Mouse (Mus musculus): ENCODE measurements around the gene Mbd6.

The Mbd6 gene

DNA sequence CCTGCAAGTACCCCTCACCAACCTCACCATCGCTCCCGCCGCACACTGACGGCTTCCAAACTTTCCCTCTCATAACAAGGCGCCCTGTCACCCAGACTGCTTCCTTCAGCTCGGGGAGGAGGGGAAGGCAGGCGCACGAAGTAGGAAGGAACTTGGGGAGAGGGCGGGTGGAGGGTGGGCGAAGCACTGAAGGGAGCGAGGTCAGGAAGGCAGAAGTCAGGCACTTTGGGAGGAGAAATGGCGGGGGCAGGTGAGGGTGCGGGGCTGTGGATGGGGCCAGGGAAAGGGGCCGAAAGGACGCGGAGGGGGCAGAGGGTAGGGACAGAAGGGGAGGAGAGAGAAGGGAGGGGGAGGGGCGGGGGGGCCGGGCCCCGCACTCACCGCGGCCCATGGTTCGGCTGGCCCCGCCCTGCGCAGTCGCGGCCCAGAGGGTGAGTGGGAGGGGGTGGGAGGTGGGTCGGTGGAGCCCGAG, 454 bp downstream of the Mbd6 start:
- DNase-seq (ENCODE audit: low spot score in 2 of 2) = peak; percentile 45 to 70

DNA sequence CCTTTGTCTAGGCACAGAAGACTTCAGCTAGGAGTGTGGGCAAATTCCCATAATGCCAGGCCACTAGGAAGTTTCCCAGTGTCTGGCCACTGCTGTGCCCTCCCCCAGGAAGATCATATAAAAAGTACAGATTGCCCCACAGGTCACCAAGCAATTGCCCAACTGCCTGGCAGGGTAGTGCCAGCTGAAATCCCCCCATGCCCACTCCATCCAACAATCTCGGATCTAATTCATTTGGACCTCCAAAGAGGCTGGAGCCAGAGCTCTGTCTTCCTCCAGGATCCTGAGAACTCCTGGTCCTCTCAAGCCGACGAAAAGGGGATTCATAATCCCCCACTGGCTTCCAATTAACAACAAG, 903 bp downstream of the Mbd6 start:
- DNase-seq (ENCODE audit: low spot score in 2 of 2) = no peak

DNA sequence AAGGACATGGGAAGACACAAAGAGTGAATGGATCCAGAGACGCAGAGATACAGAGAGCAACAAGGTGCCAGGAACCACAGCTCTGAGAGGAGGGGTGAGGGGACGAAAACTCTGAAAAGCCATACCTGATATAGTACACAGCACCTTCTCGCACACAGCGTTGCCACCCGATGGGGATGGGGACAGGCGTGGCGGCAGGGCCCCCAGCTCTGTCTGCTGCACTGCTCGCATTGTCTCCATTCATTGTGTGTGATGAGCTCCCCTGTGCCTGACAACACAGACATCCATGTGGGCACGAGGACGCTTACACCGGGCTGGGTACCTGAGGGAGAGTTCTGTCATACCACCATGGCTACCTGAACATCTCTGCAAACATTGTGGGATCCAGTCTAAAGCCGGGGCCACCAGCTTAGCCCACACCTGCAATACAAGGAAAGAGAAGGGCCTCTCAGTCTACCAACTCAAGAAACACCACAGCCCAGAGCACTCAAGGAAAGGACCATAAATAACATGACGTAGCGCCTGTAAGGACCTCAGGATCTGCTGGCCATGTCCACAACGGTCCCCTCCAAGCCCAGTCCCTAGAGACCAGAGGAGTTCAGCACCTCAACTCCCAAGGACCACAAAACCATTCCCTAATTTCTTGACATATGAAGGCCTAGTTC, 1.4 kb downstream of the Mbd6 start:
- DNase-seq (ENCODE audit: low spot score in 2 of 2) = no peak

DNA sequence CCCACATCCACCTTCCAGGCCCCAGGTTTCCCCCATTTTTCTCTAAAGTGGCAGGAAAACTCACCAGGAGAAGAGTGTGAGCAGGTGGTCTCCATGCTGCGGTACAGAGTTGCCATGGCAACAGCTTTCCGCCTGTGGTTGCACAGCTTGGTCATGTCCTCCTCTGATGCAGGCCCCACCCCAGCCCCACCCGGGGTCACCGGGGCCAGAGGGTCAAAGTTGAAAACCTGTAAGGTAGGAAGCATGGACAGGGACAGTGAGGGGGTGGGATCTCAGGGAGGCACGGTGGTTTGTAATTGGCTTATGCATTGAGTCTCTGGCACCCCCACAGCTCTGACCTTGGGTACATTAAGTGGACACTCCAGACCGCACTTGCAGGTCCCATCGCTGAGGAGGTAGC, 2.1 kb downstream of the Mbd6 start:
- no peak for DNase-seq (ENCODE audit: low spot score in 2 of 2)

DNA sequence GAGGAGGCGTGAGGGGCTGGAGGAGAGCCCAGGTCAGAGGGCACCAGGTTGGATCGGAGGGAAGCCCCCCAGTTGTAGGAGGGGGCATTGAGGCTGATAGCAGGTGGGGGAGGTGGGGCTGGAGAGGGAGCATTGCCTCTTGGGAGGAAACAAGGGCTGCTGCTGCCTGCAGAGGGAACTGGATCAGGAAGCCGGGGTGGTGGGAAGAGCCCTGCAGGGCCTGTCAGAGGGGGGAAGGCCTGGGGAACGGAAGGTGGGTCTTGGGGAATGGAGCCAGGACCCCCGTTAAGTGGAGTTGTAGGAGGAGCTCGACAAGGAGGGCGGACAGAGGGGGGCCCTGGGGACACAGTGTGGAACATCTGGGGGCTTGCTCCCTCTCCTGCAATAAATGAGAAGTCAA, 2.6 kb downstream of the Mbd6 start:
- no peak for DNase-seq (ENCODE audit: low spot score in 2 of 2)

DNA sequence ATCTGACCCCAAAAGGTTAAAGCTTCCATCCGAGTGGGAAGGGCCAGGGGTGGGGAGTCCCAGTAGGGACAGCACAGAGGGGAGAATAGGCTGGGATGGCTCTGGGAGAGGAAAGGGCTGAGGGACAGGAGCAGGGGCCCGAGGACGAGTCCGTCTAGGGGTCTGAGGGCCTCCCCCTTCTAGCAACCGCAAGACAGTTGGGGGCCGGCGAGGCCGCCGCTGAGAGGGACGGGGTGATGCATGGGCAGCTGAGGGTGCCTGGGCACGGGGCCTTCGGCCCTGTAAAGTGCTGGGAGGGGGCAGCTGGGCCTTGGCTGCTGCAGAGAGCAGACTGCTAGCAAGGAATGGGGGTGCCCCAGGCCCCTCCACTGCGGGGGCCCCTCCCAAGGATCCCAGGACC, 3.2 kb downstream of the Mbd6 start:
- no peak for DNase-seq (ENCODE audit: low spot score in 2 of 2)

DNA sequence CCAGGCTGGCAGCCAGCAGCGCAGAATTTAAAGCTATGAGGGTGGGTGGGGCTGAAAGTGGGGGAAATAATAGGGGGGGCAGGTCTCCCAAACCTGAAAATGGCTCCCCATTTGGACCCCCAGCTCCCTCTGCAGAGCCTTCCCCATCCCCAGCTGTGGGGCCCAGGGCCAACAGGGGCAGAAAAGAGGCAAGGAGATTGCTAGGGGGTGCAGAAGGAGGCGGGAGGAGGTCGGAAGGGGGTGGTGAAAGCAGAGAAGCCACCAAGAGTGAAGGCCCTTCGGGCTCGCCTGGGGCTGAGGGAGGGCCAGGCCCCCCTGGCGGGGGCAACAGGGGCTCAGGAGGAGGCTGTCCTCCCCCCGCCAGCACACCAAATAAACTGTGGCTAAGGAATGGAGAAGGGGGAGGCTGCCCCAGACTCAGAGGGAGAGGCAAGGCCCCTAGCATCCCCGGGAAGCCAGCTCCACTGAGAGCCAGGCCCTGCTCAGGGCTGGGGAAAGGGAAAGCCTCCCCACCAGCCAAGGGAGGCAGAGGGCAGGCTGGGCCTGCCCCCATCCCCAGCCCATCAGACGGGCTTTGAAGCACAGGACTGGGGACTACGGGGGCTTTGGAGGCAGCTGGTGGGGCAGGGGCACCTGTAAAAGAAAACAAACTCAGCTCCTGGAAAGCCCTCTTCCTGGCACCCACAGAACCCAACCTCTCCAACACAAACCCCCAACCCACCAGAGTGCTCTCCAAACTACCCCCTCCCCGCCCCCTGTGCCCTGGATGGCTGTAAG, 3.9 kb downstream of the Mbd6 start:
- DNase-seq (ENCODE audit: low spot score in 2 of 2) = no peak

DNA sequence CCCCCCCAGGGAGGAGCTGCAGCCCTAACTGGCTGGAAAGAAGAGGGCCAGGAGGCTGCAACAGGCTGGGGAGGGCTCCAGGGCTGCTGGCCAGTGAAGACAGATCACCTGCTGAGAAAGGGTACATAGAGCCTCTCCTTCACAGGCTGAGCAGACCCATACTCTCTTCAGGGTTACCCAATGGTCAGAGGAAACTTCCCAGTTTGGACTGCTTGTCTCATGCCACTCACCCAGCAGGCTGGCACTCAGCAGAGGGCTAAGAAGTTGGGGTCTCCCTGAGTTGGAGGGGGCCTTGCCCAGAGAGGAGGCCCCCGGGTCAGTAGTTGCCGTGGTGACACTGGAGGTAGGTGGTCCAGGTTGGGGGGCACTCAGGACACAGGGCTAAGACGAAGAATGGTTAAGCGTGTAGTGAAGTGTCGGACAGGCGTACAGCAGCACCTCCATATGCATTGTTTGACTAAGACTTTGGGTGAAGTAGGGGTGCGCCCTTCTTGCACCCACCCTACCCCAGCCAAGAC, 4.7 kb downstream of the Mbd6 start:
- no peak for DNase-seq (ENCODE audit: low spot score in 2 of 2)

DNA sequence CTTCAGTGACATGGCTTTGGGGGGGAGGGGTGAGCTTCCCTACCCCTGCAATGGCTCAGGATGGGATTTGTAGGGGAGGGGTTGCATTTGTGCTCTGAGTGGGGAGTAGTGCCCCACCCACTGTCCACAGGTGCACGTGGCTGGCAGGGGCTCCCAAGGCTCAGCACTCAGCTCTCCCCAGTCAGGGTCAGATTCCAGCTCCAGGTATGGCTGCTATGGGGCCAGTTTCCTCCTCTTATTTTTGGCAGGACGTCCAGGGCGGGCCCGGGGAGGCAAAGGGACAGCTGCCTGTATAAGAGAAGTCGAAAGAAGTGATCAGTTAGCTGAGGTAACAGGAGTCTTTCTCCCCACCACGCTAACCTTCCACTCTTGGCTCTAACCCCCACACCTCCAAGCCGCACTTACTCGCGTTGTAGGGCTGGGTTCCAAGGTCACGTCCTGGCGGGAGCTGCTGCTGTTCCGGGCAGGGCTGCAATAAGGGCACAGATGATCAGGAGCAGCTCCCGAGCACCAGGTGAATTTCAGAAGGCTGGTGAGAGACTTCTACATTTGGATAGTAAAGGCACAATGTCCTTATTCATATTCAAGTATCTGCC, 6.1 kb downstream of the Mbd6 start:
- DNase-seq (ENCODE audit: low spot score in 2 of 2) = no peak

DNA sequence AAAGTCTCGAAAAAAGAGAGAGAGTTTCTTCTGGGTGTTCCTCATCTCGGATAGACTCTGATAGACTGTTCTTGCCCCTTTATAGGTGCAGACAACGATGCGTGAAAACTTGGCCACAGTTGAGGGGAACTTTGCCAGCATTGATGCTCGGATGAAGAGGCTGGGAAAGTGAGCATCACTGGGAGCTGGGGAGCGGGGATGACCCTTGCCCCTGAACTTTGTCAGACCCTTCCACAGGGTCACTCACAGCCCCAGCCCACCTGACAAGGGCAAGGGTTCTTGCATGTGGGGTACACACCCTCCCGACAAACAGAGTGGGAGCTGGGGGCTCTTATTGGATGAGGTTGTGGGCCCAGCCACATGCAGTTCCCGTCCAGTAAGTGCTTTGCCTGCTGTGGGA, 7.5 kb downstream of the Mbd6 start:
- no peak for DNase-seq (ENCODE audit: low spot score in 2 of 2)

DNA sequence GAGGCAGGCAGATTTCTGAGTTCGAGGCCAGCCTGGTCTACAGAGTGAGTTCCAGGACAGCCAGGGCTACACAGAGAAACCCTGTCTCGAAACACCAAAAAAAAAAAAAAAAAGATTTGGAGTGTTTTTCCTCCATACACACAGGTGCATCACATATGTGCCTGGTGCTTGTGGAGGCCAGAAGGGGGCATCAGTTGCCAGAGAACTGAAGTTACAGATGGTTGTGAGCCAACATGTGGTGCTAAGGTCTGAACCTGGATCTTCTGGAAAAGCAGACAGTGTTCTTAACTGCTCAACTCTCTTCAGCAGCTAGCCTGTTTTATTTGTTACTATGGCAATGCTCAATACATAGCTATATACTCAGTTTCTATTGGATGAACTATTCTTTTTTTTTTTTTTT, 9.1 kb downstream of the Mbd6 start:
- DNase-seq (ENCODE audit: low spot score in 2 of 2) = no peak

DNA sequence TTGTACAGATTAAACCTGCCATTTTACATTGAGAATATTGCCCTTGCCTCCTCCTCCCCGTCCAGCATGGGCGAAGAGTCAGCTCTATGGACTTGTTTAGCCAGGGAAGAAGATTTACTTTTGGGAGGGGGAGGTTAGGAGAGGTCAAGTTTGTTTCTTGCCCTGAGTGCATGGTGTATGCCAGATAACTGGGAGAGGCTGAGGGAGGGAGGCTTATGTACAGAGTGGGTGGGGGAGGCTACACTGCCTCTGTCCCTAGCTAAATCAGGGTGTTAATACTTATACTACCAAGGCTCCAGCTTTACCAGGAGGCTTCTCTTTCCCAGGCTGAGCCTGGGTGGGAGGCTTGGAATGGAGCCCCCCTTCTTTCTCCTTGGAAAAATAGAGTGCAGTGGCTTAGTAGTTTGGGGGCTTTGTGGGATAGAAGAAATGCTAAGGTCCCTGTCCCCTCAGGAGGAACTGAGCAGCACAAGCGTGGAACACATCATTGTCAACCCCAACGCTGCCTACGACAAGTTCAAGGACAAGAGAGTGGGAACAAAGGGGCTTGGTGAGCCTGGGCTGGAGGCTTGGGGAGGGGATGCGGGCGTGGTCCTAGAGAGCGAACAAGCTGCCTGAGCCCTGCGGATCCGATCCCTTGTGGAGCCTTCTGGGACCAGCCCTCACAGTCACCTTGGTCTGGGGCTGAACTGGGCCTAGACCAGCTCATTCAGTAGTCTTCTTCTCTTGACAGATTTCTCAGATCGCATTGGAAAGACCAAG, 14.4 kb downstream of the Mbd6 start:
- DNase-seq (ENCODE audit: low spot score in 2 of 2) = no peak

DNA sequence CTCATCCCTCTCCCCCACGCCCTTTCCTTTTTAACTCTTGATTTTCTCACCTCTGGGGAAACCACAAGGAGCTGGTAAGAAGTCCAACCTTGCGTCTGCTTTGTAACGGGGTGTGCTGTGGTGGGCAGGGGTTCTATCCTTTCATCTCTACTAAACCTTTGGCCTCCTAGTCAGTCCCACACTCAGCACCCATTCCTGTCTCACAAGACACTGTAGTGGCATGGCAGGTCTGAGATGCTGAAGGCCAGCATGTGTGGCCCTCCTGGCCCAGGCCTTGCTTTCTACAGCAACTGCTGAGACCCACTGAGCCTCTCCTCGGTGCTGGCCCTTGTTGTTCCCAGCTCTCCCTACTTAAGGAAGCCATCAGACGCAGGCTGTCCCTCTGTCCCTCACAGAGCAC, 16.4 kb downstream of the Mbd6 start:
- DNase-seq (ENCODE audit: low spot score in 2 of 2) = no peak

DNA sequence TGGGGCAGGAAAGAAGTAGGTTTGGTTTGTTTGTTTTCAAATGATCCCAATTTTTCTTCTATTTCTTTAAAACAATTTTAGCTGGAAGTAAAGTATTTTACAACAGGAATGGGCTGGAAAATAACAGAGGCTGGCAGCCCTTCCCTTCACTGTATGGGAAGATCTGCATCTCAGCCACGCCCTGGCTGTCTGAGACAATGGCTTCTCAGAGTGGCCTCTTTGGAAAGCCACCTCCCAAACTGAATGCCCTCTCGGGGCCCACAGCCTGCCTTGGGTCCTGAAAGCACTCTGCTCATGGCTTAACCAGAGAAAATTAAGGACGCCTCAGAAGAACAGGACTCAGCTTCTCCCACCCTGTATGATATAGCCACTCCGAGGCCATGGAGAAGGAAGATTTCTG, 18.9 kb downstream of the Mbd6 start:
- DNase-seq (ENCODE audit: low spot score in 2 of 2) = no peak

DNA sequence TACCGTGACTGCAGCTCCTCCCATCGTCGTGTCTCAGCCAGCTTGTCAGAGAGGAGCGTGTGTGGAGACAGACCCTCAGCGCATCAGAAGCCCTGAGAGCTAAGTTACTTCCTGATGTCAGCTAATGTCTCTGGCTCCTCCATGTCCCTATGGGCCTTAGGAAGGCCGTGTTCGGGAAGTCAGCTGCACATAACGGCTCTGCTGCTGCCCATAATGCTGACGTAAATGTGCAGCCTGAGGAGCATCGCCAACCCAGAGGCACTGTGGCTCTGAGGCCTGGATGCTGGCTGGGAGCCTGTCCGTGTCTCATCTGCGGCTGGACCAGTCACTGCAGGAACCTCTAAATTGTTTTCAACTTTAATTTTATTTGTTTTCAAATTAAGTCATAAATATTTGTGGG, 19.8 kb downstream of the Mbd6 start:
- DNase-seq (ENCODE audit: low spot score in 2 of 2) = no peak

DNA sequence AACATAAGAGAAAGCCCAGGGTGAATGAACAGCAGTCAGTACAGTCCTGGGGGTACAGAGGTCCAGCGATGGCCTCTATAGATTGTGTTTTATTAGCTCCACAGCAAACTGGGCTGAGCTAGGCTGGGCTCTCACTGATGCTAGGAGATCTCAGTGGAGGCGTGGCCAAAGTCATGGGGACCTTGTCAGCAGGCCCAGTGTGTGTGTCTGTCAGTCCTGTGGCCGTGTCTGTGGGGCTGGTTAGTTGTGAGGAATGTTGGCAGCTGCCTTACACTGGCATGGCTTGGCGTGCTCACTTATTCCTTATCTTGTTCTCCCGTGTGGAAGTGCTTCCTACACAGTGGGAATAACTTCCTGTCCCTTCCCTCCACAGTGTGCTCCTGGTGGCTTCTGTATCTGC, 20.4 kb downstream of the Mbd6 start:
- DNase-seq (ENCODE audit: low spot score in 2 of 2) = no peak

DNA sequence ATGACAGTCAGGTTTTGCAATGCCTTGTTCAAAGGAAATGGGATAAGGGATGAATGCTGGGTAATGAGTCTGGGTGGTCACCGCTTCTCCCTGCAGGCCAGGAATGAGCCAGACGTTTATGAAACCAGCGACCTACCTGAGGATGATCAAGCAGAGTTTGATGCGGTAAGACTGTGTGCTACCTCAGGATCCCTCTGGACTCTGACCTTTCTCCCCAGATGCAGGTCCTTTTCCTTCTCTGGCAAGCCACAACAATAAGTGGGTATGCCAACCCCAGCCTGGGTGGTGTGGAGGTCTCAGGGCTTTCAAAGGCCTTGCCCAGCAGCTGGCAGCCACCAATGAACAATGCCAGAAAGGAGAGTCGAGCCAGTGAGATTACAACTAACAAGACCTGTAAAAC, 21.5 kb downstream of the Mbd6 start:
- no peak for DNase-seq (ENCODE audit: low spot score in 2 of 2)

DNA sequence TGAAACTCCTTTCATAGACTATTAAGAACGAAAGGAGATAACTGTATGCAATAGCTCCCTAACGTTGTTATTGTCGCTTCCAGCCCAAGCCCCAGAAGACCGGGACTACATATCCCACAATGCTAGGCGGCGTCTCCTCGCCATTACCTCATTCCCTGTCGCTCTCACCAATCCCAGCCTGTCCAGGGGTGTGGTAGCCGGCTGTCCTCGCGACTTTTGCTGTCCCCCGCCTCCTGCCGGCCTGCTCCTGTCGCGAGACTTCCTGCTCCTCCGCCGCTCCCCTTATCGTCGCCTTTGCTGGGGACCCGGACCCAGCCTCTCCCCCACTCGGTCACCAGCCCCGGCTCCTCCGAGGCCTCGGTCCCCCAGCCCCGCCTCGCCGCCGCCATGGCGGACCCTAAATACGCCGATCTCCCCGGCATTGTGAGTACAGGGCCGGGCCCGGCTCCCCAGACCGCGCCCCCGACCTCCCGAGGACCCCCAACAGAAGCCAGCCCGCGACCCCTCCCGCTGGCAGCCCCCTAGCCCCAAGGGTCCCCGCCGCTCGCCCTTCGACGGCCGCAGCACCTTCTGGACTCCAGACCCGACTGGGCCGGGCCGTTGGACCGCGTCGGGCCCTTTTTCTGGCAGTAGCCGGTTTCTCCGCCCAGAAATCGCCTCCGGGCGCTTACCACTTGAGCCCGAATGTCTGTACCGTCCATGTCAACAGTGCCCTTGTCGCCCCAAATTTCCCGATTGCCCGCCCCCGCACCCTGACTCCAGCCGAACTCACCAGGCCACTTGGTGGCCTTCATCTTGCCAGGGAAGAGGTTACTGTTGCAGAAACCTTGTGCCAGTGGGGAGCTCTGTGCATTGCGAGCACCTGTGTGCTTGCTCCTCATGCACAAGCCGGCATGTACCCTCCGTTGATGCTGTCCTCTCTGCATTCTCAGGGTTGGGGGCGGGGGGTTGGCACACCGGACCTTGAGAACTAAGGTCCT, 22.4 kb downstream of the Mbd6 start, which contains the start of gene Dctn2:
Gene Dctn2 (plus strand): TSS at position 257 of the 980 bp plus-strand sequence.
- DNase-seq (ENCODE audit: low spot score in 2 of 2) = peak; percentile 93 to 95

DNA sequence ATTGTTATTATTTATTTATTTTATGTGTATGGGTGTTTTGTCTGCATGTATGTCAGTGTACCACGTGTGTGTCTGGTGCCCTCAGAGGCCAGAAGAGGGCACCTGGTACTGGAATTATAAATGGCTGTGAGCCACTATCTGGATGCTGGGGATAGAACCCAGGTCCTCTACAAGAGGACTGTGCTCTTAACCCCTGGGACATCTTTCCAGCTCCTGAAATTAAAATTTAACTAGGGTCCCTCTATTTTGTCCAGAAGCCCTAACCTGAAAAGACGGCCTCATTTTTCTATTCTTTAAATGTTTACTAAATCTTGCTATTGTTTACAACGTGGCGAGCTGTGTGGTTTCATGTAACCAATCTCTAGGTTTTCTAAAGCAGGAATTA, 23.1 kb downstream of the Mbd6 start:
- no peak for DNase-seq (ENCODE audit: low spot score in 2 of 2)

DNA sequence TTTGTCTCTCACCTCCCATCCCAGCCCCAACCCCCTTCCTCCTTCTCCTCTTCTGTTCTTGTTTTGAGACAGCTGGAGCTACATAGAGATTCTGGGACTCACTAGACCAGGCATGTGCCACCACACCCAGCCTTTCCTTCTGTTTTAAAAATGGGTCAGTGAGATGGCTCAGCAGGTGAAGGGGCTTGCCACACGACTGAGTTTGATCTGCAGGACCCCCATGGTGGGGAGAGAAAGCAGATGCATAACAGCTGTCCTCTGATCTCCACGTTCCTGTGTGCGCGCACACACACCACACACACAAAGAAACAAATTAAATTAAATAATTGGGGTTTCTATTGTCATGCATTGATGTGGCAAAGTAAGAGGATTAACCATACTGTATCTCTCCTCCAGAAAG, 23.8 kb downstream of the Mbd6 start:
- no peak for DNase-seq (ENCODE audit: low spot score in 2 of 2)

DNA sequence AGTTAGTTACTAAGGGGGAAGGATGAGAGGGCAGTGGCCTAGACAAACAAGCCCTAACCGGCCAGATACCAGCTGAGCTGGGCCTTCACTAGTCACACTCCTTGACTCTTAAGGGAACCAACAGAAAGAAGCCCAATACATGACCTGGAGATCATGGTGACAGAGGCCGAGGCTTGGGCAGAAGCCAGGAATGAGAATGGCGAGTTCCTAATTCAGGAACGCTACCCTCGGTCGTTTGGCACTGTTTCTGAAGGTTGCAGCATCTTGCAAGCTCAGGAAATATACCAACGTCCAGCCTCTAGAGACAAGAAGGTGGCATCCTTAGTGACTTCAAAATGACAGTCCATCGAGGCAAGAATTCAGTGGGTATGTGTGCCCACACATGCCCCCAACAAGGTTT, 24.5 kb downstream of the Mbd6 start:
- DNase-seq (ENCODE audit: low spot score in 2 of 2) = no peak

Data from urinary bladder, postnatal 4 days (tissue).